Mouse (Mus musculus) activated CD4-positive, CD25-positive, alpha-beta regulatory T cell, adult 4 months (primary cell): ENCODE results near the gene Nck1. TPM values are rescaled to one million over a fixed set of nuclear protein-coding genes. Genes with fewer than 3 reads are reported as not detected.

Experiments used
- ATAC-seq: one replicate; pipeline ENCODE4 v1.8.0; 2017
- polyA plus RNA-seq, 2 experiments: library from polyadenylated mRNA; unstranded; fragments of 100-300 nt; shearing (Covaris generic); gene quantifications; one replicate each; pipeline ENCODE4 v1.2.1; 2017

Gene Nck1
- polyA plus RNA-seq, 2 experiments from 2014 or later = 74.4 to 93.1 TPM

DNA sequence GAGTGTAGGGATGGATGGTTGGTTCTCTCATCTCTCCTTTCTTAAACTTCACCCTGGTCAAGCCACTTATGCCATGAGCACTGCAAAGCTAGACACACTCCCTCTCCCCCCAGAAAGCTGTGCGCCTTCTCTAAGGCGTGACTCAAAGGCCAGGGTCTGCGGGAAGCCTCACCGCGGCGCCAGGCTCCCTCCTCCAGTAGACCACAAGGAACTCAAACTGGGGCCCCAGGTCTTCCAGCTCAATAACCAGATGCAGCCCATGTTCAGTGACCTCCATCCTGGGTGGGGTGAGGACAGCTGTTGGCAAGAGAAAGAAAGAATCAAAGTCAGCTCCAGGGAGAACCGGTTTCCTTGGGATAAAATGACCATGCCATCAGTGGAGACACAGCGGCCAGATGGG, 77.8 kb downstream of the Nck1 start:
- no peak for ATAC-seq

- no peak for ATAC-seq
Observed at GRCm38 (mm10) chr9:100467653-100468052, 78.3 kb downstream of the Nck1 start.

- ATAC-seq = no peak
Observed at GRCm38 (mm10) chr9:100466743-100467142, 79.2 kb downstream of the Nck1 start.

DNA sequence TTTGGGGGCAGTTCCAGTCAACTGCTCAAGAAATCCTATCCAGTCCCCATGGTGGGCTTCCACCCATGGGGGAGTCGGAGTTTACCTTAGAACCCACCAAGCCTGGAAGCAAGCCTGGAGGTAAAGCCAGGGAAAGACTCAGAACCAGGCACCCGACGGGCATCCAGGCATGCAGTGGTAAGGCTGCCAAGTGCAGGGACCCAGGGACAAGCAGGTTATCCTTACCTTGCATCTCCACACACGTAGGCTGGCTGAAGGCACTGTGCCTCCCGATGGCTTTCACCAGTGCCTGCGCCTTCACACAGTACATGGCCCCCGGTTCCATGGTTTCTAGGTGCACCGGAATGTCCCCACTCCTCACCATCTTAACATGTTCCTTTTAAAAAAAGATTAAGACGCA, 79.9 kb downstream of the Nck1 start:
- no peak for ATAC-seq

DNA sequence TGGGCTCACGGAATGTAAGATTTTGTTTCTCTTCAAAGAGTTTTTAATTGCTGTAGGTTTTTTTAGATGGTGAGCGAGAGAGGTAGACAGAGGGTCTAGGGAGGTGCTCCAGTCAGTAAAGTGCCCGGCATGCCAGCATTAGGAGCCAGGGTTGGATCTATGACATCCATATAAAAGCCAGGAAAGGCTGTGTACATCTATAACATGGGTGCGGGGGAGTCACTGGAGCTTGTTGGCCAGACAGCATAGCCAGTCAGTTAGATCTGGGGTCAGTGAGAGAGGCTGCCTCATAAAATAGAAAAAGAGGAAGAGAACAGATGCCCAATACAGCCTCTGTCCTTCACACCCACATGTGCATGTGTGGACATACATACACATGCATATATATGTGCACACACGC, 80.6 kb downstream of the Nck1 start:
- no peak for ATAC-seq

DNA sequence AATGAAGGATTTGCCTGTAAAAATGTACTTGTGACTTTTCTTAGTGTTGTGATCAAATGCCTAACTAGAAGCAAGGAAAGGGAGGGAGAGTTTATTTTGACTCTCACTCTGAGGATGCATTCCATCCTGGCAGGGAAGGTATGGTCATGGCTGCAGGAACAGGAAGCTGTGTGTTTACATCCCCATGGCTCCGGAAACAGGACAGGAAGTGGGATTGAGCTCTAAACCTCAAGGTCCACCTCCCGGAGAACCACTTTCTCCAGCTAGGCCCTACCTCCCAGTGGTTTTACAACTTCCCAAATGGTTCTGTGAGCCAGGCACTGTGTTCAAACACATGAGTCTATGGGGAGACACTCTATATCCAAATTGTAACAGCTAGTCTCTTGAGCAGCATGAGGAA, 82.2 kb downstream of the Nck1 start:
- ATAC-seq = no peak

- ATAC-seq = peak; percentile 61
Observed at GRCm38 (mm10) chr9:100462098-100462497, 83.8 kb downstream of the Nck1 start.

GRCm38 (mm10) chr9:100461671-100462070, 84.3 kb downstream of the Nck1 start:
- ATAC-seq = no peak

- peak; percentile 75 for ATAC-seq
Observed at GRCm38 (mm10) chr9:100460203-100460602, 85.7 kb downstream of the Nck1 start.

DNA sequence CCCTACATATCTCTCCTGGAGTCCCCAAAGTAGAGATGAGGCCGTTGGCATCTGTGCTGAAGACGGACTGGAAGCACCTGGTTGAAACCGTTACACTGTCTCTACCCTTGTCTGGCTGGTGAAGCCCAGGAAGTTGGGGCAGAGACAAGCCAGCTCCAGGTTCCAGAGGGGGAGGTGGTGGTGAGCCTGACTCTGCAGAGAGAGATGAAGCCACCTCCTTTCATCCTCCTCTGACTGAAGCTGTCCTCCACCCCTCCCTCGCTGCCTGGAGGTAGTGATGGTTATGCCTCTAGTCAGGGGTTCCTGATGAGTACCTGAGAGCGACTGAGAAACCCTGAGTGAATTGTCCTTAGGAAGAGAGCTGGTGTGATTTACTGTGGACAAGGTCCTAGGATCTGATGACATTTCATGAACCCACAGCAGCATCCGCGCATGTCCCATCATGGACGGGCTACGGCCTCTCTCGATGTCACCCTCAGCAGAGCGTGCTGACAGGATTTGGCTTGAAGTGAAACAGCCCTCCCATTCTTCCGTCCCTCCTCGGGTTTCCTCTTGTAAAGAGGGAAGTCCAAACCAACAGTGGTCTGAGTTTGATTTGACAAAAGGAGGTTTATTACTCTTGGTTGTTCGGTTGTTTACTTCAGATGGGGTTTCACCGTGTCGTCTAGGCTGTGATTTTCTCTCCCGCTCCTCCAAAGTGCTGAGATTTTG, 87.8 kb downstream of the Nck1 start:
- no peak for ATAC-seq

DNA sequence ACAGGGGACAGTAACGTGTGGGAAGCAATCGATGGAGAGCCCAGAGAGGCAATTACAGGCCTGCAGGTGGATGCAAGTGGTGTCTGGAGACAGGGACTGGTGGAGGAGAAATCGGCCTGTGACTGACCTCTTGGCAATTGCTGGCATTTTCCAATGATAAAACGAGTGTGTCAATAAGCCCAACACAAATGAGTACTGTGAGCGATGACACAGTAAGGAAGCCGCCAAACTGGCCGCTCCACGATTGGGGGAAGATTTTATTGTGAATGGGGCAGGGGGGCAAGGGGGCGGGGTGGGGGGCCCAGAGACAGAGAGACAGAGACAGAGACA, 91.3 kb downstream of the Nck1 start:
- no peak for ATAC-seq

DNA sequence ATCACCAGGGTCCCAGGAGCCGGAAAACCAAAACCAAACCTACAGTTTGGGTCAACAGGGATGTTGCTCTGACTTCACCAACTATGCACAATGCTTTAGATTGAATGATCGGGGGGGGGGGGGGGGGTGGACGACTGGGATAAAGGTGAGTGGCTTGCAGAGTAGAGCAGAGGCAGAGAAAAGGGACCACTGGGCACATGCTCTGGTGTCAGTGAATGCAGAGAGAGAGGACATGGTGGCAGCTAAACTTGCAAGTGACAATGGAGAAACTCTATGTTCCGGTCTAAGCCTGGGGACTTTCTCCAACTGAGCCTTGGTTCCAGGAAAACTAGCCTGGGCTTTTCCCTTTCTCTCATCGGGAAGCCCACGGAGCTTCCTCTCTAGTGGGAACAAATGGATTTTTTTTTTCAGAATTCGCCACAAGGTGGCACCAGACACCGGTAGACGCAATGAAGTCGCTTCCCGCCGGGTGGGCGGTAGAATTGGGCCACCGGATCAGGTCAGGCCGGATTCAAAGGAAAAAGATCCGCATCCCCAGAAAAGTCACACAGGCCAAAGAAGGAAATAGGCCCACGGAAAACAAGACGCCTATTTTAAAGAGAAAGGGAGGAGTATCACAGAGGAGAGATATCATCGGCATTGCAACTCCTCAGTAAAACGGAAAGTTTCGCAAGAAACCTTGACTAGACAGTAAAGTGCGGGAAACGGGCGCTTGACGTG, 91.8 kb downstream of the Nck1 start:
- ATAC-seq = peak; percentile 60

DNA sequence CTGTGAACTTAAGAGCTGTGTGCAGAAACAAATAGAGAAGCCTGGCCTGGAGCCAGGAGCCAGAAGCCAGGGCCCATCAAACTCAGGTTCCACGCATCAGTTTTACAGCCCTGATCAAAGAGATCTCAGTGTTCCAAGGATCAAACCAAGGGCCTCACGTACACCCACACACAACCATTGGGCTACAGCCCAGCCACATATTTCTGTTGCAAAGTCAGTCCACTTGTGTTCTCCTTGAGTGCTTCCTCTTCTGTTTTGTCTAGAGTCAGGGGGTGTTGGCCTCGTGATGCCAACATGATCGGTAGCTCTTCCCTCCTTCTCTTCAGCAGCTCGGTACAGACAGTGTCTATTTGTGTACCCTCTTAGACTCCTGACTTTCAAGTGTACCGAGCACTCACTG, 93.5 kb downstream of the Nck1 start:
- ATAC-seq = no peak

- ATAC-seq = peak; percentile 81
Observed at GRCm38 (mm10) chr9:100446059-100446686, 99.8 kb downstream of the Nck1 start.

Other genes with a start within 250 kb of the Nck1 start
- gene Il20rb, start 59.3 kb downstream of the Nck1 start, polyA plus RNA-seq = 1 to 10 TPM; 1.6 to 2.1 TPM
- under 1 TPM; 0.31 to 0.62 TPM for gene Slc35g2, start 25.0 kb upstream of the Nck1 start, polyA plus RNA-seq
- 10 to 100 TPM; 72.6 to 89.9 TPM for gene Stag1, start 51.7 kb upstream of the Nck1 start, polyA plus RNA-seq